Comparison of ENCODE assay signal across 20 mouse cellular contexts in the genomic region with DNA sequence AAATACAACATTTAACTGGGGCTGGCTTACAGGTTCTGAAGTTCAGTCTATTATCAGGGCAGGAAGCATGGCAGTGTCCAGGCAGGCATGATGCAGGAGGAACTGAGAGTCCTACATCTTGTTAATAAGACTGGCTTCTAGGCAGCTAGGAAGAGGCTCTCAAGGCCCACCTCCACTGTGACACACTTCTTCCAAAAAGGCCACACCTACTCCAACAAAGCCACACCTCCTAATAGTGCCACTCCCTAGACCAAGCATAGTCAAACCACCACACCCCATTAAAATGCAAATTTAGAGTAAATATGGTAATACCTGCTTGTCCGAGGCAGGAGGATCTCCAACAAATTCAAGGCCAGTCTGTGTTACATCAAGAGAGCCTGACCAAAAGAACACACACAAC.
DNase-seq lines count a peak whose midpoint lies in the region; ATAC-seq lines count a peak whose summit lies in the region.
"Had no signal": no experiment of that assay in that cellular context is flagged by ENCODE, and none has a peak within 500 bp of the region (broad histone marks: within the 10 kb centered on the region; RNA-seq: fewer than 3 reads in every experiment).

No protein-coding gene starts in this region.

- intact Hi-C loops in left cerebral cortex, postnatal 36 days (cut with DNase I), result no loop called here

- H3K27me3 ChIP-seq in kidney, embryonic 15.5 days, result no peaks in the 10 kb centered on the region

- 79% methylated on average over 1 of the region's 1 CpGs for WGBS in kidney, embryonic 15.5 days

- H3K4me3 ChIP-seq in kidney, embryonic 15.5 days (replicated peaks), result no peak overlapping the region
- H3K4me3 ChIP-seq: heart, embryonic 10.5 days had no signal

- H3K4me2 ChIP-seq in kidney, embryonic 15.5 days, result no peak overlapping the region
- H3K4me2 ChIP-seq: lung, embryonic 14.5 days had no signal

- no peak overlapping the region for H3K27ac ChIP-seq in kidney, embryonic 15.5 days
- H3K27ac ChIP-seq: heart, embryonic 10.5 days had no signal

- no peaks in the 10 kb centered on the region for H3K36me3 ChIP-seq in kidney, embryonic 15.5 days
- H3K36me3 ChIP-seq: heart, embryonic 10.5 days had no signal

- H3K9ac ChIP-seq in kidney, embryonic 15.5 days, result no peak overlapping the region
- H3K9ac ChIP-seq: lung, embryonic 14.5 days had no signal

- no peaks in the 10 kb centered on the region for H3K9me3 ChIP-seq in kidney, embryonic 15.5 days (replicated peaks)
- H3K9me3 ChIP-seq: heart, embryonic 10.5 days had no signal

- H3K4me1 ChIP-seq in kidney, embryonic 15.5 days, result 0 out of 2 replicates have a peak, but pooled peaks cover 4% of the 10 kb centered on the region
- H3K4me1 ChIP-seq: heart, embryonic 10.5 days had no signal

- DNase-seq in kidney, postnatal 25 days, result no peak
- peak; percentile 36 for DNase-seq in c-Kit-negative CD71-positive TER-119-positive erythroid progenitor cells, embryonic 14.5 days (ENCODE audit: low read depth, low spot score)
- peak; percentile 58 for DNase-seq in liver
- DNase-seq in left cerebral cortex, postnatal 36 days (ENCODE audit: low spot score in 2 of 2), result no peak
- no peak for DNase-seq in layer of hippocampus, postnatal 10 days (ENCODE audit: low spot score in 2 of 2)
- no peak for DNase-seq in cerebellum, postnatal 14 days
- DNase-seq: adrenal gland, postnatal 25 days; cerebellum, postnatal 10 days; gastrocnemius, postnatal 36 days; heart, postnatal 36 days; kidney, adult 8-10 months; lung, embryonic 14.5 days; right cerebral cortex, adult 18-20 months; thymus, postnatal 36 days had no signal

- peak; percentile 64; the same call in 1 of the 2 replicates for ATAC-seq in kidney, embryonic 15.5 days (replicated peaks; ENCODE audit: low FRiP score)
- ATAC-seq in megakaryocyte progenitor cell, adult 5-6 weeks (replicated peaks; ENCODE audit: poor library complexity), result peak; percentile 40
- ATAC-seq: activated CD4-positive, CD25-positive, alpha-beta regulatory T cell, adult 4 months; forebrain, embryonic 14.5 days; hindbrain, embryonic 16.5 days had no signal

Comparison
In these comparisons a context has a peak if more than half of its experiments do, and no peak if none do; other contexts are left out.
1. DNase-seq: peak in c-Kit-negative CD71-positive TER-119-positive erythroid progenitor cells, embryonic 14.5 days (single experiment) and liver (single experiment); none in kidney, postnatal 25 days (0 of 2), left cerebral cortex, postnatal 36 days (0 of 2), layer of hippocampus, postnatal 10 days (0 of 2) and cerebellum, postnatal 14 days (0 of 2).